Mouse (Mus musculus): ENCODE results near the gene Adcy3. TPM values are rescaled to one million over a fixed set of nuclear protein-coding genes. Genes with fewer than 3 reads are reported as not detected.
A peak's percentile ranks its signal among the peaks of the same experiment; 100 is the strongest.

Adcy3 gene
- total RNA-seq (2017), result 0.58 and 2.0 TPM in 2 replicates

- ATAC-seq (replicated peaks; ENCODE audit: low read depth, poor library complexity, severe bottlenecking), result peak; percentile 82
These were observed at the start of gene Adcy3 for GRCm38 (mm10) chr12:4132941-4133846. Gene Adcy3, plus strand, starts transcription at chr12:4133103.

GRCm38 (mm10) chr12:4083441-4083840, 49.5 kb upstream of the Adcy3 start:
- no peak for ATAC-seq (replicated peaks; ENCODE audit: low read depth, poor library complexity, severe bottlenecking)

DNA sequence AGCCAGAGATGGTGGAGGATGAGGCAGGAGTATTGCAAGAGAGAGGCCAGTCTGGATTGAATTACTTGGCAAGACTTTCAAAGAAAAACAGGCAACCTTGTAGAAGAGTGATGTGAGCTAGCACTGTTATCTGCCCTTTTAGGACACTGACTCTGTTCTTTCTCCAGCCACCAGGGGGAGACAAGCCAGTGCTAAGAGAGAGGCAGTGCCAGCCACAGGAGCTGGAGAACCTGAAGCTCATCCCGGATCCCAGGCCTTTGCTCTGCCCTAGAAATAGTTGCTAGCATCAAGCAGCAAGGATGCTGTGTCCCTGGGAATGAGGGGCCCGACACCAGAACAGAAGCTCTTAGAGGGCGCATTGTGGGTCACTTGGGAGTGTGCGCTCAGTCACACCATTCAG, 25.5 kb upstream of the Adcy3 start:
- peak; percentile 84; the same call in 1 of the 2 replicates for ATAC-seq (replicated peaks; ENCODE audit: low read depth, poor library complexity, severe bottlenecking)

DNA sequence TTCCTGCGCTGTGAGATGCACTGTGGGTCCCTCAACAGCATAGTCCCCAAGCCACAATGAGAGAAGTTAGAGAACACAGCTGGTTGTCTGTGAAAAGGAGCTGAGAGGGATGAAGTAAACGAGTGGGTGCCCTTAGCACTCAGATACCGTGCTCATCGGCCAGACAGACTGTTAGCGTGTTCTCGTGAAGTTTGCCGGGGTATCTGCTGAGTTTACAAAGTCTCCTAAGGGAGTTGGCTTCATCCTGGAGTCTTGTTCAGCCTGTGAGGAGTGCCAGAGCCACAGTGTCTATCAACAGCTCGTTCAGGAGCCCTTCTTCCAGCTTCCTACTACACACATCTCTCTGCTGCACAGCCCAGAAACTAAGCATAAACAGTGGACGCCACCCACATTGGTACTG, 16.8 kb upstream of the Adcy3 start:
- no peak for ATAC-seq (replicated peaks; ENCODE audit: low read depth, poor library complexity, severe bottlenecking)

DNA sequence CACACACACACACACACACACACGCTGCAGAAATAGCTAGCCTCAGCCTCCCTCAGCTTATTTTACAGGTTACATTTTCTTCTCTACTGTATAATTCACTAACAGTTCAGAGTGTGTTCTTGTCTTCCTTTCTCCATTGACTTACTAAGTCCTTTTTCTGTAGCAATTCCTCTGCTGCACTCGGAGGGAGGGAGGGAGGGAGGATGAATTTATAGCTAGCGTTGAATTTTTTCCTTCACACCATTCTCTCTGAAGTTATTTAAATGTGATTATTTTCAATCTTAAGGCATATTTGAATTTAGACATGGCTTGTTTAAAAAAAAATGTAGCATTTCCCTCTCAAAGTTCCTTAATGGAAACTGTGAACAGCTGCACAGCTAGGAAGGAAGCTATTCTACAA, 15.8 kb upstream of the Adcy3 start:
- no peak for ATAC-seq (replicated peaks; ENCODE audit: low read depth, poor library complexity, severe bottlenecking)

GRCm38 (mm10) chr12:4117579-4117978, 15.3 kb upstream of the Adcy3 start:
- ATAC-seq (replicated peaks; ENCODE audit: low read depth, poor library complexity, severe bottlenecking), result no peak

DNA sequence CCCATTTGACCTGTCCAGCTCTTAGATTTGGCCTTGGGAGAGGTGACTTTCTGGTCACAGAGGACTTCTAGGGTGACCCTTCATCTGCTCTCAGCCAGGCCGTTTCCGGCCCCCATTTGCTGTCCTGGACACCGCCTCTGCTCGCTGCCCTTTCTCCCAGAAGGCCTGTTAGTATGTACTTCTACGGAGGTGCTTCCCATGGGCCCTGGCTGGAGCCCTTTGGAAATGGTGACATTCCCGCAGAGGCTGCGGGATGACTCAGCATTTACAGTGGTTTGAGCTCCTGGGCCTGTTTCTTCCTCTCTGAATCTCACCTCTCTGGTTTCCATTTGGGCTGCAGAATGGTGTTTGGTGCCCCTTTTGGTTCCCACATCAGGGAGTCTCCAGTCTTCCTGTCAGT, 5.6 kb upstream of the Adcy3 start:
- no peak for ATAC-seq (replicated peaks; ENCODE audit: low read depth, poor library complexity, severe bottlenecking)

DNA sequence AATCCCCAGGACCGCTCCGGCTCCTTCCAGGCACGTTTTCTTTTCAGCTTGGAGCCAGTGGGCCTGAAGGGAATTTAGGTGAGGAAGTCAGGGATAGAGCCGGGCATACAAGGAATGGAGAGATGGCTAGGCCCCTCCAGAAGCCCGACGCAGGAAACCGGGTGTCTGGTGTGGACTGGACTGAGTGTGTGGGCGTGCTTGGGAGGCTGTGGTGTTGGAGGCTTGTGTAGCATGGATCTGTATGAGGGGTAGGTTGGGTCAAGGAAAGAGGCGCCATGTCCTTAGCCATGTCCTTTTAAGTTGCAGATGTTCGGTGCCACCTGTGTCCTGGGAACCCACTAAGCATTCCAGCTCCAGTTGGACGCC, 927 bp downstream of the Adcy3 start:
- no peak for ATAC-seq (replicated peaks; ENCODE audit: low read depth, poor library complexity, severe bottlenecking)

- no peak for ATAC-seq (replicated peaks; ENCODE audit: low read depth, poor library complexity, severe bottlenecking)
These were observed 10.3 kb downstream of the Adcy3 start for GRCm38 (mm10) chr12:4143179-4143578.

DNA sequence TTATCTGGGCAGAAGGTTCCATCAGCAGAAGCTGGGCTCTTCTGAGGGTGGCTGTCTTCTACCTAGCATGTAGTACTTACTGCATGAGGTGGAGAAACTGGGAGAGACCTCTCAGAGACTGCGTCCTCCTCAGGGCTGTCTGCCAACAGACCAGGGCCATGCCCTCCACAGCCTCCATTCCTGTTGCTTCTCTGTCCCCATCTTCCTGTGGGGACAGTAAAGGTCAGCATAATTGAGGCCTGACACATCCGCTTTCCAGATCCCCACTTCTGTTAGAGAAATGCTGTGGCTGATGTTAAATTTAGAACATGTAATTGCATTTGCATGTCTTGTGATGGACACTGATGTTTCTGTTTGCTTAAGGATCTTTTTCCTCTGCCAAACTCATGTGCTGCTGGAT, 18.0 kb downstream of the Adcy3 start:
- ATAC-seq (replicated peaks; ENCODE audit: low read depth, poor library complexity, severe bottlenecking), result no peak

DNA sequence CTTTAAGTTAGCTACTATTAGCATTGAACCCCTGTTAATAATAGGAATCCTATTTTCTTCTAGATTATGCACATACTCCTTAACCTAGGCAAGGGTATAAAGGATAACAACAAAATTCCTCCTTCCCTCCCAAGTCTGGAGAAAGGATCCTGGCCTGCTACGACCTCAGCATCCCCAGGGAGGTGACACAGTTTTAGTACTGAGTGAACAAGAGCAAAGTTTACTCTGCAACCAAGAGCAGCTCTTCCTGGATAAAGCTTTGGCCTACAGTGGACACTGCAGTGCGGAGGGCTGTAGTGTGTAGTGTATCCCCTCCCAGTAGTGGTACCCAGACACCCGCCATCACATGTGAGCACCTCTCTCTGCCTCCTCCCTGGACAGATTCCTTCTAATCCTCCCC, 19.1 kb downstream of the Adcy3 start:
- no peak for ATAC-seq (replicated peaks; ENCODE audit: low read depth, poor library complexity, severe bottlenecking)

DNA sequence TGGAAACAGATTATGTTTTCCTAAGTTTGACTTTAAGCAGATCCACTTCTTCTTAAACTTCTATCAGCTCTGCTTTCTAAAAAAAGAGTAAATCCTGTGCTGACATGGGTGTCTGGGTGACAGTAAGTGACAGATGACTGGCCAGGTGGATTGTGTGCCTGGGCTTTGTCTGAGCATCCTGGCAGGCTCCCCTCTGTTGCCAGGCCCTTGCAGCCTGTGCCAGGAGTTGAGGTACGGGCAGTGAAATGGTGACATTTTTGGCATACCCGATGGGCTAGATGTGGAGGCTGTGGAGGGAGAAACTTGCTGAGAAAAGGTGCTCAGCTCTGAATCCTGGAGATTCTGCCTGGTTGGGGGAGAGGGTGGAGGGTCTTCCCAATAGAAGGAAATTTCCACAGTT, 24.6 kb downstream of the Adcy3 start:
- no peak for ATAC-seq (replicated peaks; ENCODE audit: low read depth, poor library complexity, severe bottlenecking)

- ATAC-seq (replicated peaks; ENCODE audit: low read depth, poor library complexity, severe bottlenecking), result peak; percentile 86
These were observed 25.3 kb downstream of the Adcy3 start for GRCm38 (mm10) chr12:4158179-4158578.

DNA sequence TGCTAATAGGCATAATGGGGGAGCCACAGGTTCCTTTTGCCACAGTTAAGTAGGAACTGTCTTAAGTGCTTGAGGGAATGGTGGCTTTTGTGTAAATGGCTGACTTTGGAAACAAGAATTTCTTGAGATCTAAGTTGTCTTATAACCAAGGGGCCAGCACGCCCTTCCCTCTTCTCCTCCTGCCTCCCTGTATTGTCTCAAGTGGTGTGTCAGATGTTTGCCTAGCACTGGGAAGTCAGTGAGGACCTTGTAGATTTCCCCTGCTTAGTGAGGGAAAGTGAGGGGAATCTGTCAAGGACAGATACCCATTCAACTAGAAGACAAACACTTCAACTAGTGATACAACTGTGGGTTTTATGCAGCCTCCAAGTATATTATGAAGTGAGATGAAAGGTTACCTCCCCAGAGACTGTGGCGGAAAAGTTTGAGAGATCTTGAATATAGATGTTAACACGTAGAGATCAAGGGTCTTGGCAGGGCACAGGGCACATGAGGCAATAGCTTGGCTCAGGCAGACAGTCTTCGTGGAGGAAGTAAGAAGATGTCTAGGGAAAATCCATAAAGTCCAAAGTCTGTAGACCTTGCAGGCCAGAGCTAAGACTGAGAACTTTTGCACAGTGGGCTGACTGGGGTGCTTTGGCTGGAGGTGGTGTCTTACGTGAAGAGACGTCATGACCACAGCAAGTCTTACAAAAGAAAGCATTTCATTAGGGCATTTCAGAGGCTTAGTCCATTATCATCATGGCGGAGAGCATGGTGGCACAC, 26.1 kb downstream of the Adcy3 start:
- ATAC-seq (replicated peaks; ENCODE audit: low read depth, poor library complexity, severe bottlenecking), result no peak

- no peak for ATAC-seq (replicated peaks; ENCODE audit: low read depth, poor library complexity, severe bottlenecking)
These were observed 27.4 kb downstream of the Adcy3 start for GRCm38 (mm10) chr12:4160322-4160721.

GRCm38 (mm10) chr12:4162886-4163285, 30.0 kb downstream of the Adcy3 start:
- no peak for ATAC-seq (replicated peaks; ENCODE audit: low read depth, poor library complexity, severe bottlenecking)

- no peak for ATAC-seq (replicated peaks; ENCODE audit: low read depth, poor library complexity, severe bottlenecking)
These were observed 34.1 kb downstream of the Adcy3 start for GRCm38 (mm10) chr12:4166970-4167369.

DNA sequence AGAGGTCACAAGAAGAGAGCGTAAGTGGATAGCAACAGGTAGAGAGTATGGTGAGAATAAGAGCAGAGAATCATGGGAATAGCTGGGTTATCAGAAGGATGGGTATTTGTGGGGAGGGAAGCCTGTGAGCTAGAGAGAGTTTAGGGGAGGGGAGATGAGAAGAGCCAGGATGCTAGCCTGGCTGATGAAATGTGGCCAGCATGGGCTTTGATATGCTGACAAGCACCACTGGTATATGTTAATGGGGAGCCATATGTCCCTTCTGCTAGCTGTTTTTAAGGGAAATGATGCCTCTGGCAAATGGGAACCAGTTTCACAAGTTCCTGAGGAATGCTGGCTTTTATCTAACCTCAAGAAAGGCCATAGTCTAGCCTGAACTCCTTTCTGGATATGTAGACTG, 36.2 kb downstream of the Adcy3 start:
- no peak for ATAC-seq (replicated peaks; ENCODE audit: low read depth, poor library complexity, severe bottlenecking)

DNA sequence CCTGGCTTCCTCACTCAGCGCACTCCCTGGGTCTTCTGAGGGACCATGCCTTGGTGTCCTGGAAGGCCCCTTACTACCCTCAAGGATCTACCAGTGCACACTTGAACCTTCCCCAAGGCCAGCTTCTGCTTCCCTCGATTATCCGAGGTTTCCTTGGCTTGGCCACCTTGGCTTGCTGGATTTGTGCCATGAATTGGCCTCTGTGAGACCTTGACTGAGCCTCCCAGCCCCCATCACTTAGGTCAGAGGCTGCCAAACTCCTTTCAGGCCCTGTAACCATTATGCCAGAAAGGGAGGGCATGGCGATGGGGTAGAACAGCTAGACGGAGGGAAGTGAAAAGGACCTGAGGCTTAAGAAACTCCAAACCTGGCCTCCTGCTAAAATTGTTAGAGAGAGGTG, 36.7 kb downstream of the Adcy3 start:
- no peak for ATAC-seq (replicated peaks; ENCODE audit: low read depth, poor library complexity, severe bottlenecking)

DNA sequence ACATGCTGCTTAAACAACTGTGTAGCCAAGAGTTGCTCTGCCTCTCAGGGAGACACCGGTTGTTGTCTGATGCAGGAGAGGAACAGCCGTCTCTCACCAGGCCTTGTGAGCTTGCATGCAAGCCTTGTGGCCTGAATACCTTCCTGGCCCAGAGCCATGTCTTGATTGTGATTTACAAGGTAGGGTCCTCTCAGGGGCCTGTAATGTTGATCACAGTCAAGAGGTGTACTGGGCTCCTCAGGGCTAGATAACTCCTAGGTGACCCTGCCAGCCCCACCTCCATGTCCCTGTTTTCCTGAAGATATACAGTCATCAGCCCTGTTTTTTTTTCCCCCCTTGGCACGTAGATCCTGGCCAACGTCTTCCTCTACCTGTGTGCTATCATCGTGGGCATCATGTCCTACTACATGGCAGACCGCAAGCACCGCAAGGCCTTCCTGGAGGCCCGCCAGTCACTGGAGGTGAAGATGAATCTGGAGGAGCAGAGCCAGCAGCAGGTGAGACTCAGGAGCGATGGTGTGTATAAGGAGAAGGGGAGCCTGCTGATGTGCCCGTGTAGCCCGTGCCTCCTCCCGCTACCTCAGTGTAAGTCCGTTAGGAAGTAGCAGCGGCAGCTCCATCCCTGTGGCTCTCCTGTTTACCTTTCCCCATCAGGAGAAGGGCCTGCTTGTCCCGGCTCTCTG, 40.3 kb downstream of the Adcy3 start:
- no peak for ATAC-seq (replicated peaks; ENCODE audit: low read depth, poor library complexity, severe bottlenecking)

GRCm38 (mm10) chr12:4178839-4179238, 45.9 kb downstream of the Adcy3 start:
- ATAC-seq (replicated peaks; ENCODE audit: low read depth, poor library complexity, severe bottlenecking), result no peak
